Mouse (Mus musculus) G1E (cell line): Measurements from ENCODE around the gene Plpp2.

Experiments used
- CTCF ChIP-seq: IDR thresholded peaks from 2 replicates; pipeline ENCODE4 v1.5.1; 2012; ENCODE audit warnings: low read depth, low read length, inconsistent platforms, mixed read lengths
- GATA1 ChIP-seq: IDR thresholded peaks from 2 replicates; pipeline ENCODE4 v1.6.1; 2012; ENCODE audit warnings: borderline replicate concordance, low read length, inconsistent platforms, mixed read lengths

- no peak for TF ChIP-seq GATA1
- no peak for TF ChIP-seq CTCF
These were observed 3.7 kb upstream of the Plpp2 start for GRCm38 (mm10) chr10:79537271-79537670.
